Comparison of ENCODE assay signal across 29 mouse cellular contexts in the genomic region with DNA sequence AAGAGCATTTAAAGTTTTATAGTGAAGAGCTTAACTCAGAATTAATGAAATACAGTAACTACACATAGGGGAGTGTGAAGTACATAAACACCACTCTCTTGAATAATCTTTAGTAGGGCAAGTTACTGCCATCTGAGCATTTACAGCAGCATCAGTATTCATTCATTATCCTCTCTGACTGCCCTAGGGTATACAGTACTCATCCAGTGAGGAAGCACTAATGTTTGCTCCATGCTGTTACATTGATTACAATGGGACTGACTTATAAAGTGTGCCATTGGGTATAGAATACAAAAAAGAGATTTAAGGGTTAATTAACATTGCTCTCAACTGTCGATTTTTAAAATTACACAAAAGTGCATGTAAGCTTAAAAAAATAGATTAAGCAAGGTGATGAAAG. TPM values are rescaled to one million over a fixed set of nuclear protein-coding genes. Genes with fewer than 3 reads are reported as not detected.
"Had no signal": no experiment of that assay in that cellular context is flagged by ENCODE, and none has a peak within 500 bp of the region (broad histone marks: within the 10 kb centered on the region; RNA-seq: fewer than 3 reads in every experiment).

No protein-coding gene starts in this region.

- H3K9me3 ChIP-seq: embryonic facial prominence, embryonic 10.5 days; embryonic facial prominence, embryonic 12.5 days; embryonic facial prominence, embryonic 13.5 days; embryonic facial prominence, embryonic 15.5 days; forebrain, embryonic 10.5 days; forebrain, embryonic 12.5 days; forebrain, embryonic 13.5 days; forebrain, embryonic 15.5 days had no signal

- H3K27ac ChIP-seq: embryonic facial prominence, embryonic 10.5 days; embryonic facial prominence, embryonic 12.5 days; embryonic facial prominence, embryonic 13.5 days; embryonic facial prominence, embryonic 15.5 days; forebrain, embryonic 10.5 days; forebrain, embryonic 12.5 days; forebrain, embryonic 13.5 days; forebrain, embryonic 15.5 days; gastrocnemius, adult 2 months had no signal

- DNase-seq: cerebellum, adult 2 months; cerebellum, adult 8-10 months; cerebellum, adult 9-10 months; cerebellum, adult 9-11 months; cerebellum, postnatal 10 days; cerebellum, postnatal 14 days; cerebellum, postnatal 25 days; cerebellum, postnatal 36 days; embryo, embryonic 11 days; forebrain, postnatal 0 days; gastrocnemius, adult 2 months; gastrocnemius, postnatal 10 days; gastrocnemius, postnatal 14 days; gastrocnemius, postnatal 25 days; gastrocnemius, postnatal 36 days; heart, adult 11 months; heart, adult 18-20 months had no signal

- H3K4me2 ChIP-seq: embryonic facial prominence, embryonic 12.5 days; embryonic facial prominence, embryonic 13.5 days; embryonic facial prominence, embryonic 15.5 days; forebrain, embryonic 12.5 days; forebrain, embryonic 13.5 days; forebrain, embryonic 15.5 days had no signal

- H3K9ac ChIP-seq: embryonic facial prominence, embryonic 12.5 days; embryonic facial prominence, embryonic 13.5 days; embryonic facial prominence, embryonic 15.5 days; forebrain, embryonic 12.5 days; forebrain, embryonic 13.5 days; forebrain, embryonic 15.5 days; forebrain, postnatal 0 days had no signal

- H3K4me1 ChIP-seq: embryonic facial prominence, embryonic 10.5 days; embryonic facial prominence, embryonic 12.5 days; embryonic facial prominence, embryonic 13.5 days; embryonic facial prominence, embryonic 15.5 days; forebrain, embryonic 10.5 days; forebrain, embryonic 12.5 days; forebrain, embryonic 13.5 days; forebrain, embryonic 15.5 days had no signal

- ATAC-seq: forebrain, embryonic 13.5 days; forebrain, embryonic 14.5 days; forebrain, embryonic 15.5 days; forebrain, embryonic 16.5 days; forebrain, postnatal 0 days had no signal

- H3K4me3 ChIP-seq: embryonic facial prominence, embryonic 10.5 days; embryonic facial prominence, embryonic 12.5 days; embryonic facial prominence, embryonic 13.5 days; embryonic facial prominence, embryonic 15.5 days; erythroblast, embryonic 14.5 days; forebrain, embryonic 10.5 days; forebrain, embryonic 12.5 days; forebrain, embryonic 13.5 days; forebrain, embryonic 15.5 days; gastrocnemius, adult 2 months had no signal

- H3K27me3 ChIP-seq: embryonic facial prominence, embryonic 12.5 days; embryonic facial prominence, embryonic 13.5 days; embryonic facial prominence, embryonic 15.5 days; forebrain, embryonic 12.5 days; forebrain, embryonic 13.5 days; forebrain, embryonic 15.5 days had no signal

RNA-seq across cellular contexts. Expression of a gene that starts 58.1 kb away (rescaled TPM):
- total RNA-seq: granulocyte monocyte progenitor cell, adult 5-6 weeks had no signal
